Mouse (Mus musculus): Measurements from ENCODE around the gene Cst3. TPM values are rescaled to one million over a fixed set of nuclear protein-coding genes. Genes with fewer than 3 reads are reported as not detected.

Cst3 gene
- polyA plus RNA-seq (2015; fragmentation: Nextera tagmentation; extraction: Ambion mirVana) = 414 and 419 TPM in 2 replicates

DNA sequence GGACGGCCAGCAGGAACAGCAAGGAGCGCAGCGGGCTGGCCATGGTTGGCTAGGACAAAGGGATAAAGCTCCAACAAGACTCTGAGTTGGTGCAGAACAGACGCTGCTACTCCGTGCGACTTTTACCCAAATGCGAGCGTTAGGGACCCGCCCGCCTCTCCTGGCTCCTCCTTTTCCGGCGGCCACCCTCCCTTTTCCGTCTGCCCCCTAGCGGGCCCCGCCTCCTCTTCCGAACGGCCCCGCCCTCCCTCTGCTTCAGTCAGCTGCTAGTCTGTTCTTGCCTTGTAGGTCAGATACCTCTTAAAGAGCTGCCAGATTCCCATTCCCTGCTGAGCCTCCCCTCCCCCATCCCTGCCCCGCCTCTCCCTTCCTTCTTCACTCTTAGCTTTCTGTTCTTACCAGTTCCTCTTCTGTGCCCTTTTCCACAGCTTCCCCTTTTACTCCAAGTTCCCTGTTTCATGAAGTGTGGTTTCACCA lies at the start of gene Cst3:
Gene Cst3, minus strand, starts transcription at position 358 of the 477 bp plus-strand sequence.
- H3K9me3 ChIP-seq (replicated peaks) = no peaks in the 10 kb centered on the region
- peaks cover 29% of the 10 kb centered on the region for H3K36me3 ChIP-seq (ENCODE audit: poor library complexity, severe bottlenecking)
- peaks cover 30% of the 10 kb centered on the region for H3K4me1 ChIP-seq
- H3K27ac ChIP-seq = peak within 1 kb of the TSS; percentile 88
- peak; percentile 96 for ATAC-seq
- H3K4me3 ChIP-seq = peak within 1 kb of the TSS; percentile 90
- WGBS = under 1% methylated on average over 19 of the region's 19 CpGs
- peak within 1 kb of the TSS; percentile 87 for H3K4me2 ChIP-seq
- H3K27me3 ChIP-seq = no peaks in the 10 kb centered on the region
- peak within 1 kb of the TSS; percentile 89 for H3K9ac ChIP-seq

DNA sequence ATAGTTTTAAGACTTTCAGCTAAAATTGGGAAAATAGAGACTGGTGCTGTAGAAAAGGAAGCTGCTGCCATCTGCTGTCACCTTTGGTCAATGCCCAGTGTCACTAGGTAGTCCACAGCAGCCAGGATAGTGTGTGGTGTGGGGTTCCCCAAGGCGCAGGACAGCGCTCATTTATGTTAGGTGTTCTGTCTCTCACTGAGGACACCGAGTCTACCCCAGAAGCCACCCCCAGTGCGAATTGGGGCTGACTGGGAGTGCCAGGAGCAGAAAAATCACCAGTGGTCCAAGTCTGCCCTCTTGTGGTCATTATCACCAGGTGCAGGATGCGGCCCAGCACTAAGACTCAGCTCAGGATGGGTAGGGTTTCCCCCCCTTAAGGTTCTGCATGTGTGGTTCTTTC lies 26.8 kb upstream of the Cst3 start:
- Histone ChIP-seq H3K4me3 (no peak overlapping the region), H3K27me3 (no peaks in the 10 kb centered on the region), H3K4me1 (peaks cover 3% of the 10 kb centered on the region; the same call in 1 of the 2 replicates), H3K9ac (no peak overlapping the region), H3K36me3 (ENCODE audit: poor library complexity, severe bottlenecking) (no peaks in the 10 kb centered on the region), H3K4me2 (peak overlapping the region; percentile 20; the same call in 1 of the 2 replicates), H3K27ac (no peak overlapping the region), H3K9me3 (replicated peaks) (no peaks in the 10 kb centered on the region)
- peak; percentile 93 for ATAC-seq
- WGBS = 12% methylated on average over 5 of the region's 5 CpGs

DNA sequence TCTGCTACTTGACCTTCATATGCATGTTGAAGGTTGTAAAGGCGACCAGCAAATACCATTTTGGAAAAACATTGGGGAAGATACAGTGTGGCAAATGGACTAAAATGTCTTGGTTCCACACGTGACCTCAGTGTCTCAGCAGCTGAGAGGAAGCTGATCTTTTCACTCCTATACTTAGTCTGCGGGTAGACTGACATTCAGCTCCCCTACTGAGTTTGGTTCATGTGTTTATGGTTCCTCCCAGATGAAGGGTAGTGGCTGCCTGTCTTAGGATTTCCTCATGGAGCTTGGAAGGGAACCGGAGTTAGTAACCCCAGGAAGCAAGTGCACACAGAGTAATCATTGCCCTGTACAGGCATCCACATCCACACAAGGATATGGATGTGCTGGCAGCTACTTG lies 24.8 kb upstream of the Cst3 start:
- no peak for ATAC-seq
- H3K9ac ChIP-seq = no peak overlapping the region
- 76% methylated on average over 4 of the region's 4 CpGs for WGBS

DNA sequence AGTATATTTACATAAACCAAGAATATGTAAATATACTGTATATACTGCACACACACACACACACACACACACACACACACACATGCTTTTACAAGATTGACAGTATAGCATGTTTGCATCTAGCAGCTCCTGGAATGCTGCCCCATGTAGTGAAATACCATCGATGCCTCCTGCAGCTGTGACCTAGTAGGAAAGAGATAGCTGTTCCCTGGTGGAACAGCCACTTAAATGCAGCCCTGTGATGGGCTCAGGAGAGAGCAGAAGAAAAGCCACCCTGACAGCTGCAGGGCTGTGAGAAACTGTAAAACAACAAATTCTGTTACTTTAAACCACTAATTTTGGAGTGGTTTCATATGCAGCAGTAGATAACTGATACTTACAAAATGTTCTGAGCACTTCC lies 20.7 kb upstream of the Cst3 start:
- Histone ChIP-seq H3K27me3 (no peaks in the 10 kb centered on the region), H3K36me3 (ENCODE audit: poor library complexity, severe bottlenecking) (no peaks in the 10 kb centered on the region), H3K4me1 (0 out of 2 replicates have a peak, but pooled peaks cover 4% of the 10 kb centered on the region), H3K27ac (no peak overlapping the region), H3K9me3 (replicated peaks) (no peaks in the 10 kb centered on the region), H3K4me2 (no peak overlapping the region), H3K4me3 (no peak overlapping the region), H3K9ac (no peak overlapping the region)
- ATAC-seq = no peak
- 81% methylated on average over 1 of the region's 1 CpGs for WGBS

More for the DNA sequence above, 24.8 kb upstream of the Cst3 start:
- no peak overlapping the region for H3K27ac ChIP-seq
- H3K4me1 ChIP-seq = peaks cover 3% of the 10 kb centered on the region; the same call in 1 of the 2 replicates
- H3K4me3 ChIP-seq = no peak overlapping the region
- no peaks in the 10 kb centered on the region for H3K36me3 ChIP-seq (ENCODE audit: poor library complexity, severe bottlenecking)
- no peak overlapping the region for H3K4me2 ChIP-seq
- no peaks in the 10 kb centered on the region for H3K27me3 ChIP-seq
- no peaks in the 10 kb centered on the region for H3K9me3 ChIP-seq (replicated peaks)

DNA sequence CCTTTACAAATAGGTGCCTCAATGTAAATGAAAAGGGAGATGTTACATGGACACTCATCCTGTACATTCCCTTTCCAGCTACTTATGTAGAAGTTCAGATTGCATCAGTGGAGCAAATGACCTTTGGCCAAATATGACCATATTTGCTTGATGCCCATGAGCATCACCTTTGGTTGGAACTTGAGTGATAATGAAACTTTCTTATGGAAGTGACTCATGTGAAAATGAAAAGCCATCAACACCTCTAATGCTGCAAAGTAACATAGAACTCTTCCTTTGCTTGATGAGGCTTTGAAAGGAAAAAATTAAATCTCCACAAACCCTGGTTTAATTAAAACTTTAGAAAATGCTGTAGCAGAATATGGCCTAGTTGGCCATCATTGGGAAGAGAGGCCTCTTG lies 17.6 kb upstream of the Cst3 start:
- Histone ChIP-seq H3K4me3 (no peak overlapping the region), H3K4me2 (no peak overlapping the region), H3K9ac (no peak overlapping the region), H3K27ac (no peak overlapping the region), H3K36me3 (ENCODE audit: poor library complexity, severe bottlenecking) (no peaks in the 10 kb centered on the region), H3K27me3 (no peaks in the 10 kb centered on the region), H3K9me3 (replicated peaks) (no peaks in the 10 kb centered on the region), H3K4me1 (peaks cover 28% of the 10 kb centered on the region)
- ATAC-seq = no peak

DNA sequence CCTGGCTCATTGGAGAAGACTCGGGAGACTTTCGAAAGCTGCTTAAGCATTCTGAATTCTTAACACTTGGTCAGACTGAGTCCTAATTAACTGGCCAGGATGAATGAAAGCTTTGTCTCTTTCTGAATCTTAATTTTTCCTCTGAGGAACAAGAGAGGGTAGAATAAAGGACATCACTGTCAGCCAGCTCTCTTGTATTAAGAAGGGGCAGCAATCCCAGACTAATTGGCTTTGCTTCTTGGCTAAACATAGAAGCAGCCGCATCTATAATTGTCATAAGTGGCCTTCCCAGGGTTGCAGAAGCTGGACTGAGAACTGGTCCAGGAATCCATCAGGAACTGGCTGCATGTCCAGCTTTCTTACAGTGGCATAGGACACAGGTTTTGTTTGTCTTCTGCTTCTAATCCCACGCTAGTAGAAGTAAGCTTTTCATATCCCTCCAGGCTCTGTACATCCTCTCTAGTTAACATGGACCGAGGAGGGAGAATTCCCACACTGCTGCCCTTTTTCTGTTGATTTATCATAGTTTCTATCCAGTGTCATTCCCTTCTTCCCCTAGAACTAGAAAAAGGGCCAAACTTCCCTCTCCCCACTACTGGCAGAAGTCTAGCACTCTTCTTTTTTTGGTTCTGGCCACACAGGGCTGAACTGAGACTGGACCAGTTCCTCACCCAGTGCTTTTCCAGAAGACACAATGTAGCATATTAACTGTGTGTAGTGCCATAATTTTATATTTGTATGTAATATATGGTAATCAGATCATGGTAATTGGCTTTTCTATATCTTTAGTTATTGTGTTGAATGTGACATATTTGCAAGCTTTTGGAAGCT lies 14.7 kb upstream of the Cst3 start:
- no peaks in the 10 kb centered on the region for H3K9me3 ChIP-seq (replicated peaks)
- no peaks in the 10 kb centered on the region for H3K36me3 ChIP-seq (ENCODE audit: poor library complexity, severe bottlenecking)
- ATAC-seq = peak; percentile 95
- H3K27ac ChIP-seq = peak overlapping the region; percentile 88
- no peak overlapping the region for H3K4me3 ChIP-seq
- no peak overlapping the region for H3K4me2 ChIP-seq
- 5% methylated on average over 5 of the region's 5 CpGs for WGBS
- H3K9ac ChIP-seq = no peak overlapping the region
- no peaks in the 10 kb centered on the region for H3K27me3 ChIP-seq
- peaks cover 28% of the 10 kb centered on the region for H3K4me1 ChIP-seq

DNA sequence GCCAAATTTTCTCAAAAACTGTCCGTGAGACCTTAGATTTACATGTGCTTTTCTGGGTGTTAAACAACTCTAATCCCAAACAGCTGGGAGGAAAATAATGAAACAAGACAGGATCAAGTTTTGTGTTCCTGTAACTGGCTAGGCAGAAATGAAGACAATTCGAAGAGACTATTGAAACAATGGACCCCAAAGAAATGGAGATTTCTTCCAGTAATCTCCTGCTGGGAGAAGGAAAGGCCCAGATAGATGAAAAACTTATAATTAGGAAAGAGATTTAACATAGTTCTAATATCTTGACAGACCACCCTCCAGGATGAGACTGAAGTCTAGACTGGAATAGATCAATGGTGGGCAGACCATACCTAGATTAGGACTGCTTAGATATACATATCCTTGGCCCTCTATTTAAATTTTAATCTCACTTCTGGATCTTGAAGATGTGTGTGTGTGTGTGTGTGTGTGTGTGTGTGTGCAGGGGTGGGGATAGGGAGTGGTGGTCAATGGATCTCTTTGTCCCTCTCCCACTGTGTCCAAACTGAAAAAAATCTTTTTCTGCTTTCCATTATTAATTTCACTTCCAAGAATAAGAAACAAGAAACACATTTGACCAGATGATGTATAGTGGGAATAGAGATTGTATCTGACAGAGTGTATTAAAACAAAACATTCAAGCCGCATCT lies 14.0 kb upstream of the Cst3 start:
- H3K9ac ChIP-seq = no peak overlapping the region
- H3K36me3 ChIP-seq (ENCODE audit: poor library complexity, severe bottlenecking) = no peaks in the 10 kb centered on the region
- ATAC-seq = peak; percentile 76
- H3K4me1 ChIP-seq = peaks cover 28% of the 10 kb centered on the region
- WGBS = 5% methylated on average over 3 of the region's 3 CpGs
- H3K4me3 ChIP-seq = no peak overlapping the region
- H3K27me3 ChIP-seq = no peaks in the 10 kb centered on the region
- H3K9me3 ChIP-seq (replicated peaks) = no peaks in the 10 kb centered on the region
- H3K4me2 ChIP-seq = no peak overlapping the region
- H3K27ac ChIP-seq = peak overlapping the region; percentile 88

DNA sequence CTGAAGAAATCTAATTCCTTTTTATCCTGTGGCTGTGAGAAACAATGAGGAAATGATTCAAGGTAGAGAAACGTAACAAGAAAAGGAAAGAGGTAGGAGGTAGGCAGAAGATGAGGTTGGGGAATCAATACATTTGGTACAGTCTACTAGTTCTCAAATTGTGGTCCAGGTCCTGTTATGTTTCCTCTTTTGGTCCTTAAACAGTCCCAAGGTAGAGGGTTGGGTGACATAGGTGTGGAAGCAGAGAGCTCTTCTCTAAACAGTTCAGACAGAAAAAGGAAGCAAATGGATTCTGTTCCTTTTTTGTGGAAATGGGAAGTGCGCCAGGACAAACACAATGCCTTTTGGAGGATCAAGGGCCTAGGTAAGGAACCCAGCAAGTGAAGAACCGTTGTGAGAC lies 13.4 kb upstream of the Cst3 start:
- H3K36me3 ChIP-seq (ENCODE audit: poor library complexity, severe bottlenecking) = no peaks in the 10 kb centered on the region
- peaks cover 28% of the 10 kb centered on the region for H3K4me1 ChIP-seq
- no peak overlapping the region for H3K4me2 ChIP-seq
- no peak overlapping the region for H3K9ac ChIP-seq
- peak overlapping the region; percentile 88 for H3K27ac ChIP-seq
- H3K4me3 ChIP-seq = no peak overlapping the region
- H3K27me3 ChIP-seq = no peaks in the 10 kb centered on the region
- no peak for ATAC-seq
- WGBS = 41% methylated on average over 3 of the region's 3 CpGs
- H3K9me3 ChIP-seq (replicated peaks) = no peaks in the 10 kb centered on the region

DNA sequence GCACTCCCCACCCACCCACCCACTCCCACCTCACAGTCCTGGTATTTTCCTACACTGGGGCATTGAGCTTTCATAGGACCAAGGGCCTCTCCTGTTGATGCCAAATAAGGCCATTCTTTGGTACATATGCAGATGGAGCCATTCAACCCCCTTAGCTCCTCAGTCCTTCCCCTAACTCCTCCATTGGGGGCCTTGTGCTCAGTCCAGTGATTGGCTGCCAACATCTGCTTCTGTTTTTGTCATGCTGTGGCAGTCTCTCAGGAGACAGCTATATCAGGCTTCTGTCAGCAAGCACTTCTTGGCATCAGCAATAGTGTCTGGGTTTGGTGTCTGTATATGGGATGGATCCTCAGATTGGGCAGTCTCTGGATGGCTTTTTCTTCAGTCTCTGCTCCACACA lies 9.2 kb upstream of the Cst3 start:
- H3K4me3 ChIP-seq = no peak overlapping the region
- no peak for ATAC-seq
- H3K27me3 ChIP-seq = no peaks in the 10 kb centered on the region
- H3K4me2 ChIP-seq = no peak overlapping the region
- no peaks in the 10 kb centered on the region; the same call in 1 of the 2 replicates for H3K9me3 ChIP-seq (replicated peaks)
- no peak overlapping the region for H3K27ac ChIP-seq
- H3K9ac ChIP-seq = no peak overlapping the region
- H3K36me3 ChIP-seq (ENCODE audit: poor library complexity, severe bottlenecking) = no peaks in the 10 kb centered on the region
- peaks cover 12% of the 10 kb centered on the region for H3K4me1 ChIP-seq

DNA sequence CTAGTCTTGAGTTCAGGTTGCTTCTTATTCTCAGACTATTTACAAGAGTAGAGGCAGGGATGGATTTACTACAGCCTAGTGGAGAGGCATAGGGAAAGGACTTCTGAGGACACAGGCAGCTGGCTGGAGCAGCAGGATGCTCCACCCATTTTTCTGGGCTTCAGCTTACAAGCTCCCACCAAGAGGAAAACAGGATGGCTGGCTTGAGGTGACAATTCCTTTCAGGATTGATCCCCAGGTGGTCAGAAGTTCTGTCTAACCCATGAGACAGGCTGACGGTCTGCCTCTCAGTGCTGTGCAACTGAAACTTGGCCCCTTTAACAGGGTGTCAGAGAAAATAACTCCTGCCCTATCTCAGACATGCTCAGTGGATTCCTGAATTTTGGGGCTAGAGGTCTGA lies 3.7 kb upstream of the Cst3 start:
- Histone ChIP-seq H3K4me3 (no peak overlapping the region), H3K9me3 (replicated peaks) (no peaks in the 10 kb centered on the region; the same call in 1 of the 2 replicates), H3K9ac (no peak overlapping the region), H3K36me3 (ENCODE audit: poor library complexity, severe bottlenecking) (no peaks in the 10 kb centered on the region), H3K27ac (no peak overlapping the region), H3K27me3 (no peaks in the 10 kb centered on the region), H3K4me2 (no peak overlapping the region), H3K4me1 (peaks cover 8% of the 10 kb centered on the region)
- 79% methylated on average over 1 of the region's 1 CpGs for WGBS
- no peak for ATAC-seq

DNA sequence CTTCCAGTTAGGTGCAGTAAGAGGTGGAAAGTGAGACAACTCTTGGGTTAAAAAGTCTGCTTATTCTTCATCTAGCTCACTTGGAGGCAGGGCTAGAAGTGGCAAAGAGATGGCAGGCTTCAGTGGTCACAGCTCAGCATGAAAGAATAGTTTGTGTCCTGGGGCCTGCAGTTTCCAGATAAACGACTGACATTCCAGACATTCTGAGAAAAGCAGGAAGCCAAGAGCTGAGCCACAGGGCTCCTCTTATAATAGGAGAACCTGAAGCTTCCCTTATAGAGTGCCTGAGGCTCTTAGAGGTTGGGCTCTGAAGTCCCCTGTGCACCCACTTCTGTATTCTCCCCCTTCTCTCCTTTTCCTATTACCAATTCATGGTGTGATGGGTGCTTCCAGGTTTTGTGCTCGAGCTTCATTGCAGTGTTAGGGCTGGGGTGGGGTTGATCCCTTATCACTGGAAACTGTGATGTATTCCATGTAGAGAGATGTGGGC lies 3.2 kb upstream of the Cst3 start:
- Histone ChIP-seq H3K36me3 (ENCODE audit: poor library complexity, severe bottlenecking) (no peaks in the 10 kb centered on the region), H3K4me3 (no peak overlapping the region), H3K9ac (no peak overlapping the region), H3K4me1 (peaks cover 13% of the 10 kb centered on the region), H3K27me3 (no peaks in the 10 kb centered on the region), H3K27ac (no peak overlapping the region), H3K4me2 (no peak overlapping the region), H3K9me3 (replicated peaks) (no peaks in the 10 kb centered on the region; the same call in 1 of the 2 replicates)
- ATAC-seq = no peak
- 22% methylated on average over 2 of the region's 2 CpGs for WGBS

All from forebrain, embryonic 13.5 days (tissue).